Mouse (Mus musculus) embryonic facial prominence, embryonic 10.5 days (tissue): ENCODE measurements around the gene Il1a. TPM values are rescaled to one million over a fixed set of nuclear protein-coding genes. Genes with fewer than 3 reads are reported as not detected.

Experiments used
- DNase-seq: peaks from one replicate; pipeline ENCODE4 v3.0.0-alpha.2; 2017; ENCODE audit warnings: low spot score
- H3K27ac ChIP-seq: fragments of 300-500 bp; sonication (generic); replicated peaks from 2 replicates; pipeline ENCODE4 v1.5.1; 2016; ENCODE audit warnings: mild to moderate bottlenecking
- H3K27me3 ChIP-seq: fragments of 300-500 bp; sonication (generic); replicated peaks from 2 replicates; pipeline ENCODE4 v1.6.1; 2016; ENCODE audit warnings: low read depth, mild to moderate bottlenecking; ENCODE audit not compliant: poor library complexity, severe bottlenecking
- H3K36me3 ChIP-seq: fragments of 300-500 bp; sonication (generic); replicated peaks from 2 replicates; pipeline ENCODE4 v1.6.1; 2016; ENCODE audit warnings: mild to moderate bottlenecking, moderate library complexity
- H3K4me1 ChIP-seq: fragments of 300-500 bp; sonication (generic); 2 replicates; pipeline ENCODE4 v1.6.1; 2016
- H3K4me3 ChIP-seq: fragments of 300-500 bp; sonication (generic); 2 replicates; pipeline ENCODE4 v1.5.1; 2016; ENCODE audit warnings: mild to moderate bottlenecking, moderate library complexity
- H3K9me3 ChIP-seq: fragments of 300-500 bp; sonication (generic); 2 replicates; pipeline ENCODE4 v1.6.1; 2016; ENCODE audit warnings: mild to moderate bottlenecking
- whole genome bisulfite sequencing: fragments of 180-500 bp; shearing (Covaris S2); methylation state at CpG from one replicate; pipeline ENCODE4 v1.1.7; 2016; 5-methylcytosine and 5-hydroxymethylcytosine counted together
- polyA plus RNA-seq: library from polyadenylated mRNA; unstranded; fragments of >200 nt; fragmentation: Nextera tagmentation; extraction: Ambion mirVana; gene quantifications from 2 replicates; pipeline ENCODE4 v1.2.1, GENCODE M21; 2016

Gene Il1a
- polyA plus RNA-seq, 1 experiment from 2014 or later = not detected

DNA sequence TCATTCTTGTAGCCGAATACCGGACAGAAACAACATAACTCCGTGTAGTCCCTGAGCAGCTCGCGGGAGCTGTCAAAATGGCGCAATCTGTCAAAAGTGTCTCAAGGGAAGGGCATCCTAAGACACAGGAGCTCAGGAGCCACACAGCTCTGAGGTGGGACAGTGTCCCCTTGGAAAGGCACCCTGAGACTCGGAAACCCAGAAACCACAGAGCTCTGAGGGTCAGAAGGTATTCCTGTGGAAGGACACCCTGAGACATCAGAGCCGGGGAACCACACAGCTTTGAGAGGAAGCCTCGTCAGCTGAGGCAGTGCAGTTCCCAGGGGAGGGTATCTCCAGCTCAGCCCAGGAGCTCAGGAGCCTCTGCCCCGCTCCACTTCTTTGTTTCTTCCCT lies 12.2 kb downstream of the Il1a start:
- DNase-seq = no peak
- peaks cover 16% of the 10 kb centered on the region for H3K36me3 ChIP-seq
- H3K4me3 ChIP-seq = peak overlapping the region; percentile 93
- H3K9me3 ChIP-seq = no peaks in the 10 kb centered on the region
- peaks cover 24% of the 10 kb centered on the region for H3K4me1 ChIP-seq
- whole genome bisulfite sequencing = 4% methylated on average over 10 of the region's 10 CpGs
- no peaks in the 10 kb centered on the region for H3K27me3 ChIP-seq
- H3K27ac ChIP-seq = peak overlapping the region; percentile 96

DNA sequence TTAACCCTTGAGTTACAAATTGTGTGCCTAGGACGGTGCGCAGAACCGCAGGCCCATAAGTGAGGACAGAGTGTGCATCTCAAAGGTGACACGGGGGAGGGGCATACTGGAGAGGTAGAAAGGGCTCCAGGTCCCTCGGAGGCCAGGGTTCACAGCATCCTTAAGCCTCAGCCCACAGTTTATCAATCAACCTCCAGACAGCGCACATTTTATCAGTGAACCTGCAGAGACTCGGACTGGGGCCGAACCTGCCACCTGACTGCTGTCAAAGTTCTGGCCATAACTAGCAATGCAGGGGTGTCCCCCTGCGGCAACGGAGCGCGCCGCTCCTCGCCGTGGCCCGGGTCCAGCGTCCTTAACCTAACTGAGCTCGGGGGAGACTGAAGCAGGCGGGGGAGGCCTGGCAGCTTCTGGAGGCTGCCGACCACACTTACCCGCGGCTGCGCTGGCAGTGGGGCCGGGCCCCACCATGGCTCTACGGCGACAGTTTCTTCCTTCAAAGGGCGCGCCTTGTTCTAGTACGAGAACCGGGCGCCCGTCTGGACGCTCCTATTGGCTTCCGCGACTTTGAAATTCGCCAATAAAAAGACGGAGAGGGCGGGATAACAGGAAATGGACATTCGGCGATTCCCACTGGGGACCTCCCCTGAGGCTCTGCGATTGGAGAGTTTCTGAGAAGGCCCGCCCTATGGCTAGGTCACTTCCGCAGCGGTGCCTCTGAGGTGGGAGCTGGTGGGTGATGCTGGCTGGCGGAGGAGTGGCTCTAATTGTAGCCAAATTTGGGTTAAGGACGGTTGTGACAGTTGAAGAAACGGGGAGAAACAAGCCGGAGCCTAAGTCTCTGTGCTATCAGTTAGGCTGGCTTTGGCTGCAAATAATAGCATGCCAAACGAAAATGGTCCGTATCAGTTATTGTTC lies 12.8 kb downstream of the Il1a start, which contains the start of gene Ckap2l:
Gene Ckap2l, minus strand, starts transcription at position 542 of the 918 bp plus-strand sequence.
- peak within 1 kb of the TSS; percentile 93 for H3K4me3 ChIP-seq
- peaks cover 19% of the 10 kb centered on the region for H3K36me3 ChIP-seq
- DNase-seq = peak; percentile 98
- H3K9me3 ChIP-seq = no peaks in the 10 kb centered on the region
- no peaks in the 10 kb centered on the region for H3K27me3 ChIP-seq
- WGBS = under 1% methylated on average over 50 of the region's 50 CpGs
- H3K4me1 ChIP-seq = peaks cover 24% of the 10 kb centered on the region
- H3K27ac ChIP-seq = peak within 1 kb of the TSS; percentile 96

DNA sequence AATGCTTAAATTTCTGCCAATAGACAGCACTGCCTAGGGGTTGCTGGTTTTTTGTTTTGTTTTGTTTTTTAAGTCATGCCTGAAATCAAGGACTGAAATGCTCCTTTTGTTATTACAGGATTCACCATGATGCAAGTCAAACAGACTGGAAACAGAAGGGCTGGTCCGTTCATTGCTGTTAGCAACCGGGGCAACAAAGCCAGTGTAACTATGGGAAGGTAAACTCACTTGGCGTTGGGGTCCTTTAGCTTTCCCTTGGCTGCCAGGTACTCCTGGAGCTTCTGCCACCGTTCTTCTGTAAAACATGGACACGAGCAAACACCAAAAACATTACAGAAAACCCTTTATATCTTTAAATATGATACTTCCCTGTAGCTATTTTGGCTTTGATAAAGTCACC lies 13.7 kb downstream of the Il1a start:
- WGBS = 78% methylated on average over 5 of the region's 5 CpGs
- peak overlapping the region; percentile 96 for H3K27ac ChIP-seq
- no peaks in the 10 kb centered on the region for H3K27me3 ChIP-seq
- H3K4me1 ChIP-seq = peaks cover 24% of the 10 kb centered on the region
- peaks cover 22% of the 10 kb centered on the region for H3K36me3 ChIP-seq
- no peak for DNase-seq
- H3K9me3 ChIP-seq = no peaks in the 10 kb centered on the region
- H3K4me3 ChIP-seq = peak overlapping the region; percentile 93

DNA sequence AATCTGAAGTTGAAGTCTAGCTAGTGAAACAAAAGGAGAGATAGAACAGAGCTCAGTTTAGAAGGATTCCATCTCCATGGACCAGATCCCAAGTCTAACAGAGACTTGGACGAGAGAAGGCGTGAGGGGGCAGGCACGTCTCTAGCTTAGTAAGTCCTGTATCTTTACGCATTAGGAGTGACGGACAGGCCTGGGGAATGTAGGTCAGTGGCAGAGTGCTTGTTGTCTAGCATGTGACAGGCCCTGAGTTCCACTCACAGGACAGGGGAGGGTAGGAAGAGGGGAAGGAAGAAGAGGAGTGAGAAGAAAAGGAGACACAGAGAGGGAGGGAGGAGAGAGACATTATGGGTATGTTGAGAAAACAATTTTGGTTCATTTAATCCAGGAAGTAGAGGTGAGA lies 14.7 kb downstream of the Il1a start:
- Histone ChIP-seq H3K27me3 (no peaks in the 10 kb centered on the region), H3K4me1 (peaks cover 24% of the 10 kb centered on the region), H3K27ac (no peak overlapping the region), H3K4me3 (peak overlapping the region; percentile 93; the same call in 1 of the 2 replicates), H3K36me3 (peaks cover 33% of the 10 kb centered on the region), H3K9me3 (no peaks in the 10 kb centered on the region)
- WGBS = 94% methylated on average over 5 of the region's 5 CpGs
- DNase-seq = no peak

DNA sequence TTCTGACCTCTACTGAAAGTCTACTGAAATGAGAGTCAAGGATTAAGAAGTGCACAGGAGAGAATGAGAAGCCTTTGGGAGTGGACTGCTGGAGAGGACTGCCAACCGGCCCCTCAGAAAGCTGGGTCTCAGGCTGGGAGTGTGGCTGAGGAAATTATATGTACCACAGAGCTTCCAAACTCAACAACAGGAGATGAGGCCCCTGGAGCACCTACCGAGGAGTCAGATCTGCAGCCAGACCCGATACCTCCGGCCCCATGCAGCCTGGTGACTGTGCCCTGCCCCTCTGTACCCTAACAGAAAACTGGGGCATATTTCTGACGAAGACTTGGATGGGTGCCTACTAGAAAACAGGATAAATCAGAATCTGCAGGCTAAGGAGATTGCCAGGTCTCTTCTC lies 35.9 kb downstream of the Il1a start:
- Histone ChIP-seq H3K9me3 (no peaks in the 10 kb centered on the region), H3K4me1 (no peaks in the 10 kb centered on the region), H3K36me3 (peaks cover 100% of the 10 kb centered on the region), H3K27me3 (no peaks in the 10 kb centered on the region), H3K27ac (no peak overlapping the region), H3K4me3 (no peak overlapping the region)
- WGBS = 94% methylated on average over 5 of the region's 5 CpGs
- no peak for DNase-seq

DNA sequence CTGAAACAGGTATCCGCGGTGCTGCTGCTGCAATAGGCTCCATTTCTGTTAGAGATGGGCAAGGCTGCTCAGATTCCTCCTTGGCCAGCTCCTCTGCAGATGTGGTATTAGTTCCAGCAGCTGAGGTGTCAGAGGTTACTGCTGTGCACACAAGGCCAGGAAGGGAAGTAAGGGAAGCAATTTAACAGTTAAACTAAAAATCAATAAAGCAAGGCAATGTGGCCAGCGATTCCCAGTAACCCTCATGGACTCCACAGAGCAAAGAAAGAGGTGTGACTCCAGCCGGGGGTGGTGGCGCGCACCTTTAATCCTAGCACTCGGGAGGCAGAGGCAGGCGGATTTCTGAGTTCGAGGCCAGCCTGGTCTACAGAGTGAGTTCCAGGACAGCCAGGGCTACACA lies 39.2 kb downstream of the Il1a start:
- Histone ChIP-seq H3K9me3 (peaks cover 7% of the 10 kb centered on the region; the same call in 1 of the 2 replicates), H3K27me3 (no peaks in the 10 kb centered on the region), H3K4me1 (no peaks in the 10 kb centered on the region), H3K36me3 (peaks cover 98% of the 10 kb centered on the region), H3K4me3 (no peak overlapping the region), H3K27ac (no peak overlapping the region)
- no peak for DNase-seq
- WGBS = 84% methylated on average over 9 of the region's 9 CpGs

DNA sequence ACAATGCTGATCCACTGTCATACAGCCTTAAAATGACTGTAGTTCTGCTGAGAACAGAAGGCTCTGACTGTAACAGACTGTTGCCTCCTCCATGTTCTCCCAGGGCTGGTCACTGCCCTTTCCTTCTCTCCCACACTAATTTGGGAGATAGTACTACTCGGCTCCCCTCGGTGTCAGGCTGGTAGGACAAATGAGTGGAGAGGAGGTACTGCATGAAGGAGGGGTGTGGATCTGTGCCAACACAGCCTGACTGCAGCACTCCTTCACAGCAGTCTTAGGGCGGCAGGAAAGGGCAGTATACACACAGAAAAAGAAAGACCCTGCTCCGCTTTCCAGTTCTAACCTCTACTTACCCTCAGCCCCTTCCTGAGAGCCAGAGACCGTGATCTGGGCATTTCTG lies 39.8 kb downstream of the Il1a start:
- Histone ChIP-seq H3K27ac (no peak overlapping the region), H3K4me3 (no peak overlapping the region), H3K4me1 (no peaks in the 10 kb centered on the region), H3K36me3 (peaks cover 91% of the 10 kb centered on the region), H3K27me3 (no peaks in the 10 kb centered on the region), H3K9me3 (peaks cover 7% of the 10 kb centered on the region; the same call in 1 of the 2 replicates)
- DNase-seq = no peak
- 93% methylated on average over 5 of the region's 5 CpGs for WGBS

DNA sequence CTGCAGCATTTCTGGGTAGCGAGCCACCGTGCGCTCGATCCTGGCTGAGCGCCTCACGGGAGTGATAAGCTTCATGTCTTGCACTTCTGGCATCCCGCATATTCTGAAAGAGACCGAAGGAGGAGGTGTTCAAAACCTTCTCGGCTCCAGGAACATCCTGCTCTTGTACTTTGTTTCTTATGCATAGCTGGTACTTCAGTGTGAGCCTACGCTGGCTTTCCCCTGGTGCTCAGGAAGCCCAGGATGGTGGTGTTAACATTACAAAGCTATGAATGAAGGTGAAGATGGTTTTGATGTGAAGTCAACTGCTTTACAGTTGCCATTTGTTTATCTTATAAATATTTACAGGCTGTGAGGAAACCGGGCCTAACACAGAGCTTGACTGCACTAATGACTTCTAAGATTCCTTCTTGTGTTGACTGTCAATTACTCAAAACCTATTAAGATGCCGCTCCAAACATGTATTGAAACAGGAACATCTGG lies 40.6 kb downstream of the Il1a start:
- H3K4me3 ChIP-seq = no peak overlapping the region
- peaks cover 7% of the 10 kb centered on the region; the same call in 1 of the 2 replicates for H3K9me3 ChIP-seq
- no peak overlapping the region for H3K27ac ChIP-seq
- H3K4me1 ChIP-seq = no peaks in the 10 kb centered on the region
- no peaks in the 10 kb centered on the region for H3K27me3 ChIP-seq
- H3K36me3 ChIP-seq = peaks cover 84% of the 10 kb centered on the region
- no peak for DNase-seq
- WGBS = 96% methylated on average over 12 of the region's 12 CpGs

DNA sequence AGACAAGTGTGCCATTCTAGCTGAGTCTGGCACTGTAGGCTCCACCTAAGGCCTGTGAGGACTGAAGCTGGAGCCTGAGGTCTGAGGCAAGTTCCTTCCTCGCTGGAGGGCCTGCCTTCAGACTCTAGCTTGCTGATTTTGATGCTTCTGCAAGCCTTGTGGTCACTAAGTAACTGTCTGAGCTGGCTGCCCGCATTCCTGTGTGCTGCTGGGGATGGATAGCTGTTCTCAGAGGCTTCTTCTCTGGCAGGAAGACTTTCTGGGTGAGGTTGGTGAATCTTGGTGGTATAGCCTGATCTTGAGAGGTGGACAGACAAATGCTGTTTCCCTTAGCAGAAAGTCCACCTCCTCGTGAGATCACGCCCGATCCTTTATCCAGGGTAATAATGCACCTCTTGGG lies 42.0 kb downstream of the Il1a start:
- H3K9me3 ChIP-seq = peaks cover 7% of the 10 kb centered on the region; the same call in 1 of the 2 replicates
- no peaks in the 10 kb centered on the region for H3K27me3 ChIP-seq
- WGBS = 95% methylated on average over 5 of the region's 5 CpGs
- DNase-seq = no peak
- H3K27ac ChIP-seq = no peak overlapping the region
- no peak overlapping the region for H3K4me3 ChIP-seq
- no peaks in the 10 kb centered on the region for H3K4me1 ChIP-seq
- peaks cover 69% of the 10 kb centered on the region for H3K36me3 ChIP-seq

DNA sequence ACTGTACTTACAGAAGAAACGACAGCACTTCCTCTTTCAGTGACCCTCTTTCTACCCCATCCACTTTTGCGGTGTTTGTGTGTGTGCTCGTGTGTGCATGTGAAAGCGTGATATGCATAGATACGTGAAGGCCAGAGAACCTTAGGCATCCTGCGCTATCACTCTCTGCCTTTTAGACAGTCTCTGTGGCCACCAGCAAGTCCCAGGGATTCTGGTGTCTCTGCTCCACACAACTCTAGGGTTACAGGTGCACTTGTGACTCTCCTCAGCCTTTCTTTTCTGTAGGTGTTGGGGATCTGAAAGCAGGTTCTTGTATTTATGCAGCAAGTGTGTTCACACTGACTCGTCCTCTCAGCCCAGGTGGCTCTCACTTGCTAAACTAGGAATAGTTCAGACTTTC lies 44.5 kb downstream of the Il1a start:
- Histone ChIP-seq H3K36me3 (peaks cover 45% of the 10 kb centered on the region), H3K27ac (no peak overlapping the region), H3K4me3 (no peak overlapping the region), H3K4me1 (peaks cover 5% of the 10 kb centered on the region; the same call in 1 of the 2 replicates), H3K9me3 (peaks cover 7% of the 10 kb centered on the region; the same call in 1 of the 2 replicates), H3K27me3 (no peaks in the 10 kb centered on the region)
- DNase-seq = no peak
- 93% methylated on average over 7 of the region's 7 CpGs for WGBS

DNA sequence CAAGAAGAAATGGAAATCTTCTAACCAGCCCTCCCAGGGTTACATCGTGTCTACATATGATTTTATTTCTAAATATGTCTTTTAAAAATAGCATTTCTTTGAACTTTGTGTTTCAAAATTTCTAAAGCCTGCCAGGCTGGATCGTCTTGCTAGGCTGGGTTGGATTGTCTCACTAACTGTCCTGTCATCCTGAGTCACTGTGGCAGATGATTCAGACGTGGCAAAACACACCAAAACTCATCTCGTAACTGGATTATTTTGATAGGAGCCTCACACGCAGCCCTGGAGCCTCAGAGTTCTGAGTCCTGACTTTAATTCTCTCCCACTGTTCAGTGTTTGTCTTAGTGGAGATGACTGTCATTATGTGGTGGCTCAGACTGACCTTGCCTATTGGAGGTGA lies 46.7 kb downstream of the Il1a start:
- 74% methylated on average over 5 of the region's 5 CpGs for WGBS
- H3K9me3 ChIP-seq = peaks cover 7% of the 10 kb centered on the region; the same call in 1 of the 2 replicates
- peaks cover 8% of the 10 kb centered on the region; the same call in 1 of the 2 replicates for H3K4me1 ChIP-seq
- DNase-seq = no peak
- H3K27ac ChIP-seq = no peak overlapping the region
- peaks cover 22% of the 10 kb centered on the region for H3K36me3 ChIP-seq
- no peak overlapping the region for H3K4me3 ChIP-seq
- no peaks in the 10 kb centered on the region for H3K27me3 ChIP-seq

DNA sequence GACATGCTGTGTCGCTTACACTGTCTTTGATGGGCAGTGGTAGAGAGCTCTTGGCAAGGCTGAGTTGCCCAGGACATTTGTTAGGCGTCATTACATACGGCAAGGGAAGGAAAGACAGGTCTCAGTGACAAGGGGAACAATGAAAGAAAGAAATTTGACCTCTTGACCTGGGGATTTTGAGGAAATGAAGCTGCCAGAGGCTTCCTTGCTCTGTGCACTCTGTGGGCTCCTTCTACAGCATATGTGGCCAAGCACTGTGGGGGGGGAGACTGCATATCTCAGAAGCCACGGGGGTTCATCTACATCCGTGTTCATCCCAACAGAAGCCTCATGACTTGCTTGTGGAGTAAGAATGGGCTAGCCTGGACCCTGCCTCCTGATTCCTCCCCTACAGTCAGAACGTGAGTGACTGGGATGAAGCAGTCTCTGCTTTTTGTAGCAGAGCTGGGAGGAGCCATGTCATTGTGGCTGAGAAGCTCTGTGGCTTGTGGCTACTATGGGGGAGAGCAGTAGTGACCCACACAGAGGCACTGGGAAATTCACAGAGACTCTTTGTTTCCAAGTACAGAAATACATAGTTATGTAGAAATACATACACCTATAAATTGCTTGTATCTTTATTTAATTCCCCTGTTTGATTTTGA lies 48.5 kb downstream of the Il1a start:
- Histone ChIP-seq H3K9me3 (peaks cover 4% of the 10 kb centered on the region; the same call in 1 of the 2 replicates), H3K27me3 (no peaks in the 10 kb centered on the region), H3K27ac (no peak overlapping the region), H3K36me3 (peaks cover 4% of the 10 kb centered on the region), H3K4me1 (peaks cover 13% of the 10 kb centered on the region), H3K4me3 (no peak overlapping the region)
- DNase-seq = no peak
- 50% methylated on average over 6 of the region's 6 CpGs for WGBS
